Mouse (Mus musculus): ENCODE measurements at regions not wholly inside any gene's neighbourhood (a gene's known extent, or its start where the extent isn't known, plus 50 kb on each side); places are given as distances from the start of the nearest gene placed in this dataset.
"Not testable (repeated sequence)": the region's sequence is repeated elsewhere in the genome, so short reads cannot be mapped to it uniquely, and the experiment has no call there.

- no peak for DNase-seq
Measured at GRCm38 (mm10) chr16:58146479-58146878, 261.8 kb upstream of the Dcbld2 start.

- no peak for DNase-seq
Measured at GRCm38 (mm10) chr16:58155538-58155937, 252.7 kb upstream of the Dcbld2 start.

GRCm38 (mm10) chr16:58178744-58179401, 229.4 kb upstream of the Dcbld2 start:
- DNase-seq: no peak

- DNase-seq: not testable (repeated sequence)
Measured at GRCm38 (mm10) chr16:58179981-58180380, 228.3 kb upstream of the Dcbld2 start.

GRCm38 (mm10) chr16:58194619-58195497, 213.4 kb upstream of the Dcbld2 start:
- DNase-seq: no peak

GRCm38 (mm10) chr16:58211872-58212271, 196.4 kb upstream of the Dcbld2 start:
- DNase-seq: peak; percentile 5

GRCm38 (mm10) chr16:58234686-58235085, 173.6 kb upstream of the Dcbld2 start:
- DNase-seq: no peak

- DNase-seq: no peak
Measured at GRCm38 (mm10) chr16:58236857-58237256, 171.4 kb upstream of the Dcbld2 start.

- DNase-seq: no peak
Measured at GRCm38 (mm10) chr16:58276281-58276680, 132.0 kb upstream of the Dcbld2 start.

- no peak for DNase-seq
Measured at GRCm38 (mm10) chr16:58281474-58281873, 126.8 kb upstream of the Dcbld2 start.

GRCm38 (mm10) chr16:58294457-58294856, 113.8 kb upstream of the Dcbld2 start:
- DNase-seq: no peak

GRCm38 (mm10) chr16:58295128-58295527, 113.1 kb upstream of the Dcbld2 start:
- no peak for DNase-seq

GRCm38 (mm10) chr16:58299495-58299894, 108.7 kb upstream of the Dcbld2 start:
- peak; percentile 22 for DNase-seq

- DNase-seq: no peak
Measured at GRCm38 (mm10) chr16:58300098-58300497, 108.1 kb upstream of the Dcbld2 start.

GRCm38 (mm10) chr16:58303555-58303954, 104.7 kb upstream of the Dcbld2 start:
- DNase-seq: no peak

GRCm38 (mm10) chr16:58316889-58317455, 91.3 kb upstream of the Dcbld2 start:
- DNase-seq: no peak

GRCm38 (mm10) chr16:58331087-58331486, 77.2 kb upstream of the Dcbld2 start:
- DNase-seq: no peak

- DNase-seq: no peak
Measured at GRCm38 (mm10) chr16:58343921-58344320, 64.3 kb upstream of the Dcbld2 start.

- DNase-seq: no peak
Measured at GRCm38 (mm10) chr16:58349354-58349753, 58.9 kb upstream of the Dcbld2 start.

GRCm38 (mm10) chr16:58349802-58350201, 58.4 kb upstream of the Dcbld2 start:
- DNase-seq: no peak

GRCm38 (mm10) chr16:58352156-58352555, 56.1 kb upstream of the Dcbld2 start:
- no peak for DNase-seq

GRCm38 (mm10) chr16:58354551-58354950, 53.7 kb upstream of the Dcbld2 start:
- peak; percentile 63 for DNase-seq
